Mouse (Mus musculus) cerebellum, adult 9-11 months (tissue): Measurements from ENCODE around the gene Rab25.

ENCODE experiments used
- DNase-seq: peaks from one replicate; pipeline ENCODE4 v3.0.0; 2022

The Rab25 gene

GRCm38 (mm10) chr3:88566536-88567061 is 18.5 kb upstream of the Rab25 start:
- no peak for DNase-seq

- no peak for DNase-seq
These were observed 18.0 kb upstream of the Rab25 start for GRCm38 (mm10) chr3:88566116-88566515.

- no peak for DNase-seq
These were observed 15.9 kb upstream of the Rab25 start for GRCm38 (mm10) chr3:88563966-88564365.

GRCm38 (mm10) chr3:88563442-88563841 is 15.3 kb upstream of the Rab25 start:
- DNase-seq = no peak

- DNase-seq = no peak
These were observed 13.9 kb upstream of the Rab25 start for GRCm38 (mm10) chr3:88561989-88562388.

GRCm38 (mm10) chr3:88559596-88559995 is 11.5 kb upstream of the Rab25 start:
- DNase-seq = no peak

- no peak for DNase-seq
These were observed 8.5 kb upstream of the Rab25 start for GRCm38 (mm10) chr3:88556616-88557015.

- DNase-seq = no peak
These were observed 7.6 kb upstream of the Rab25 start for GRCm38 (mm10) chr3:88555731-88556130.

- DNase-seq = no peak
These were observed 7.0 kb upstream of the Rab25 start for GRCm38 (mm10) chr3:88555069-88555605.

GRCm38 (mm10) chr3:88553880-88554586 is 5.9 kb upstream of the Rab25 start:
- DNase-seq = peak; percentile 89

GRCm38 (mm10) chr3:88553525-88553879 is 5.4 kb upstream of the Rab25 start, which contains the start of gene Ubqln4:
Gene Ubqln4 (plus strand): TSS chr3:88553758.
- DNase-seq = no peak

- DNase-seq = peak; percentile 98
These were observed 4.8 kb upstream of the Rab25 start, which contains the start of gene Lamtor2 for GRCm38 (mm10) chr3:88552676-88553524. Gene Lamtor2 (minus strand): TSS chr3:88553074.

GRCm38 (mm10) chr3:88552082-88552645 is 4.1 kb upstream of the Rab25 start:
- DNase-seq = no peak

- DNase-seq = no peak
These were observed 3.5 kb upstream of the Rab25 start for GRCm38 (mm10) chr3:88551586-88551985.

- DNase-seq = peak; percentile 34
These were observed 1.3 kb downstream of the Rab25 start for GRCm38 (mm10) chr3:88546674-88547418.

- DNase-seq = no peak
These were observed 3.0 kb downstream of the Rab25 start for GRCm38 (mm10) chr3:88544955-88545591.

- no peak for DNase-seq
These were observed 3.6 kb downstream of the Rab25 start for GRCm38 (mm10) chr3:88544514-88544913.

GRCm38 (mm10) chr3:88543651-88544410 is 4.3 kb downstream of the Rab25 start:
- DNase-seq = no peak

GRCm38 (mm10) chr3:88543174-88543573 is 4.9 kb downstream of the Rab25 start:
- no peak for DNase-seq

- no peak for DNase-seq
These were observed 5.6 kb downstream of the Rab25 start for GRCm38 (mm10) chr3:88542486-88542885.
